Mouse (Mus musculus) right cerebral cortex, postnatal 4 days (tissue): ENCODE data around the gene Bax.
"Not testable (repeated sequence)": the region's sequence is repeated elsewhere in the genome, so short reads cannot be mapped to it uniquely, and the experiment has no call there.

Experiments used
- DNase-seq: peaks from one replicate; pipeline ENCODE4 v3.0.0-alpha.2; 2022

The Bax gene

DNA sequence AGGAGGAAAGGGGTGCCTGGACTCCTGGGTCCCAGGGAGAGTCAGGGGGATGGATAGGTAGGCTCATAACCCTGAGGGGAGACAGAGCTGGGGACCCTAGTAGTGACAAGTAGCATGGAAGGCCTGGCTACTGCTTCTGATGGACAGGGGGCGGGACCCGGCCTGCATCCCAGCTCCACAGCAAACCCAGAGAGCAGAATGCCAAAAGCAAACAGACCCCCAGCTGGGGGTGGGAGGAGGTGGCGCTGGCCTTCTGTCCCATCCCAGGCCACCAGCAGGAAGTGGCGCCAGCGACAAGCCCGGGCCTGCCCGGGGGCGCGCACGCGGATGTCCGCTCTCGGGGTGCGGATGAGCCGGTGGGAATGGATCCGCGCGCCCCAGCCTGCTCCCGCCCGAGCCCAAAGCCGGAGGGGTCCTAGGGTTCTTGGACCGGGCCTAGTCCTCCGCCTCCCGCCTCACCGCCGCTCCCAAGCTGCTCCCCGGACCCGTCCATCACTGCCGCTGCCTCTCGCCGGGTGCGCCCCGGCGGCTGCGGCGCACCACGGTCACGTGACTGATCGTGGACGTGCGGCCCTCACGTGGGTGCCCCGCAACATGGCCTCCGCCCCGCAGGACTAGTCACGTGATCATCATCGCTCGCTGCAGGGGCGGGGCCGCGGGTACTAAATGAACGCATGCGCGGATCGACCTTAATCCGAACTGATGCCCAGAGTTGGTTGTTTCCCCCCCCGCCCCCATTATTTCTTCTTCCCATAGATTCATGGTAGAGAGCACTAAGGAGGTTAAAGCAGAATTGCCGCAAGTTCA, at the start of gene Bax:
Gene Bax, minus strand, starts transcription at position 616 of the 807 bp plus-strand sequence.
- peak; percentile 96 for DNase-seq

DNA sequence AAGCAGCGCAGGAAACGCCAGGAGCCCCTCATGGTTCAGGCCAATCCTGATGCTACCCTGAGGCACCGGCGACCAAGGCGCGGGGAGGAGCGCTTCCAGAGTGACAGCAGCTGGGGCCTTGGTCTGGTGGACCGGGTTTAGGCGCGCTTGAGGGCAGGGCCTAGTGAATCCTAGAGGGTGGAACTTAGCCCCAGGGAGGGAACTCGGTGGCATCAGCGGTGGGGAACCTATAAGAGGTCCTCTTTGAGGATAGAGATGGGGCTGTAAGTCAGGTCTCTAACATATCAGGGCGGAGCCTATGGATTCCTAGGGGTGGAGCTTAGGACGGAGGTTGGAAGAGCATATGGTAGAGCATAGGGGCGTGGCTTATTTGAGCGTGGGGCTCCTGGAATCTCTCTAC, 48.7 kb upstream of the Bax start:
- no peak for DNase-seq

DNA sequence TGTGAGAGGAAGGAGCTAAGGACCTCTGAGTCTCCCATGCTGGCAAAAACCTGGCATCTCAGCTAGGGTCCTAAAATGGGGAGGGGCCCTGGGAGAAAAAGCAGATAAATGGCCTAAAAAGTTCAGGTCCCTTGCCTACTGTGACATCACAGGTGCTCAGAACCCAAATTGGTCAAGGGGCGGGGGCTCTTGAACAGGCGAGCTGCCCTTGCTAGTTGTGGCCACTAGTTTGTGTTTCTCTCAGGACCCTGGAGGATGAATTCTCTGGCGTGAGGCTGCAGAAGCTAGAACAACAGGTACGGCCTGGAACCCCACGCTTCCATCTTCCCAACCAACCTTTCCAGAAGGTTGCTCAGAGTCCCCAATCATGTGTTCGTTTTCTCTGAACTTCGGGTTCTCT, 47.7 kb upstream of the Bax start:
- DNase-seq = no peak

DNA sequence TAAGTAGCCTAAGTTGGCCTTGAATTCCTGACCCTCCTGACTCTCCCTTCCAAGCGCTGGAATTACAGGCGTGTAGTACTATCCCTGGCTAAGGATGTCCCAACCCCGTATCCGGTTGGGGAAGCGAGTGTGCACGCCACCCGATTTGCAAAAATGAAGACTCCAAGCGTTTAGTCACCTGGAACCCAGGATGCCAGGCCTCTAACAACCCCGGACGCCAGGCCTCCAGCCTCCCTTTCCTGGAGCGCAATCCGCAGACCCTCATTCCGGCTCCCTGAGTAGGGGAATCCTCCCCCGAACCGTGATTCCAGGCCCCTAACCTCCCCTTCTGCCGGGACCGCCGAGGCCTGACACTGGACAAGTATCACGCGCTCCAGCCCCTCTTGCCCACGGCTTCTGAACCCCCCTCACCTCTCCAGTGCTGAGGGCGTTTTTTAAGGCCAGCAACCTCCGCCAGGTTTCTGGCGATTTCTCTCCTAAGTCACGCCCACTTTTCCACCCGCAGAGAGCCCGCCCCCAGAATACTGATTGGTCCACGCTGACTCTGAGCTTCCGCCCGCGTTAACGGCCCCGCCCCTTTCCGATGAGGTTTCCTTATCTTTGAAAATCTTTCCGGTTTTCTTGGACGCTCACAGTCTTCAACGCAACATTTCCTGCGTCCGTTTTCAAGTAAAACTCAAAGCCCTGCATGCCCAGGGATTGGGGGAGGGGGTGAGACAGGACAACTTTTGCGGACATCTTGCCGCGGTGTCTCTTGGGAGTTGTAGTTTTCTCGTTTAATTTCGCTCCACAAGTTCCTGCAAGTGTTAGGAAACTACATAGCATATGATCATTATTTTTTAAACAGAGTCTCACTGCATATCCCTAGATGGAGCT, 43.5 kb upstream of the Bax start, which contains the start of gene Nucb1:
Gene Nucb1, minus strand, starts transcription at position 495 of the 876 bp plus-strand sequence.
- DNase-seq = peak; percentile 81

DNA sequence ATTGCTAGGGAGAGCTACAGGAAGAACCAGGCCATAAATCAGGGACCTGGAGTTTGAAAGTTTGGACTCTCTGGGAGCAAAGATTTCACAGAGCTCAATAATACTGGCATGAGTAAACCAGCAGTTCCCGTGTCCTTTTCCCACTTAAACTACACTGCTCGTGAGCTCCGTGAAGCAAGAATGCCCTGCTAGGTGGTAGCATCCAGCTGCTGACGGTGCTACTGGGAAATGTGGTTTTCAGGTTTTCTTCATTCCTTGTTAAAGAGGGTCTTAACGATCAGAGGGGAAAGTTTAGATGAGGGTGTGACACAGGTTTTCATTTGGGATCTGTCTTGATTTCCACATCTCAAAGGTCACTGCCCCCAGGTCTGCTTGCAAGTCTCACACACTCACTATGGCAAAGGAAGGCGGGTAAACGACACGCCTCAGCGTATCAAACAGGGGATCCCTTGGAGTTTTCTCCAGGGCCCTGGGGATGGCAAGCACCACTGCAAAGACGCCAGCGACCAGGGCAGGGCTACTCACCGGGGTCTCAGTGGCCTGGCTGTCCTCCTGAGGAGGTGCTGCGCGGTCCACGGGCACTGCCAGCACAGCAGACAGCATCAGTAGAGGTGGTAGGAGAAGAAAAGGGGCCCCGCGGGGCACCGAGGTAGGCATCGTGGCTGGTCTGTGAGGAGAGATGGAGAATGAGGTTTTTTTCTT, 42.6 kb upstream of the Bax start:
- DNase-seq = no peak

DNA sequence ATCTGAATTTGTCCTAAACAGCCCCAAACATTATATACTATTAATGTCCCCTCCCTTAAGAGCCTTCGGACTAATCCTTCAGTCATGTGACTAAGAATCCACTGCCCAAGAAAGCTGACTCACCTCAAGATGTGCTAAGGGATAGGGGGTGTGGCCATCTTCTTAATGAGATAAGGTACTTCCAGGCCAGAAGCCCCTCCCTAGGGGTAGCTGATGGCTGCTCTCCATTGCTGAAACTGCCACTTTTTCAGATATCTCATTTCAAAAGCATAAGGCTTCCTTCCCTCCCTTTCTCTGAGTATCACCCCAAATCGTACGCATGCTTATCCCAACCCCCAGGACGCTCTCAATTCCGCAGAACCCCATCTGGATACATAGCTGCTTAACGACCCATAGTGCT, 41.9 kb upstream of the Bax start:
- DNase-seq = no peak

DNA sequence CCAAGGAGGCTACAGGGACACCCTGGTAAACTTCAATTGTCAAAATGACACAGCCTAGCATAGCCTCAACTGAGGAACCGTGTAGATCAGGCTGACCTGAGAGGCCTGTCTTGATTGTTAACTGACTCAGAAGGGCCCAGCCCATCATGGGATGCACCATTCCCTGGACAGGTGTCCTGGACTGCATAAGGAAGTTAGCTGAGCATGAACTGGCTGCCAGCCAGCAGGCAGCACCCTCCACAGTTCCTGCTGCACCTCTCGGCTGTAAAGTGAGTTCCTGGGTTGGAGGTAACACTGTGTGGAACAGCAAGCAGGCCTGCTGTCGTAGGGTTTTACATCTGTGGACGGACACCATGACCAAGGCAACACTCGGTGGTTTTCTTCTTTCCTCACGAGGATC, 40.9 kb upstream of the Bax start:
- no peak for DNase-seq

DNA sequence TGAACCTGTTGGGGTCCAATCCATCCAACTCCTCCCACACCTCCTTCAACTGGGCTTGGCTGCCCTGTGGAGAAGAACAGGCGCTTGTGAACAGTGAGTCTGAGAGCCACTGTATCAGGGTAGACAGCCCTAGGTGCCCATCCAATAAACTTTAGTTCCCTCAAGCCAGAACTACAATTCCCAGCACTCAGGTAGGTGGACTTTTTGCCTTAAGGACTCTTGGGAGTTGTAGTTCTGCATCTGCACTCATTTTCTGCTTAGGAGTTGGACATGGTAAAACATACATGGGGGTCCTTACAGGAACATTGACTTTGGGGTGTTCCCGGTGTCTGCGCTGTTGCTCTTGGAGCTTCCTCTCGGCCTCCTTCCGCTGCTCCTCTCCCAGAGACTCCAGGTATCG, 31.7 kb upstream of the Bax start:
- DNase-seq = no peak

DNA sequence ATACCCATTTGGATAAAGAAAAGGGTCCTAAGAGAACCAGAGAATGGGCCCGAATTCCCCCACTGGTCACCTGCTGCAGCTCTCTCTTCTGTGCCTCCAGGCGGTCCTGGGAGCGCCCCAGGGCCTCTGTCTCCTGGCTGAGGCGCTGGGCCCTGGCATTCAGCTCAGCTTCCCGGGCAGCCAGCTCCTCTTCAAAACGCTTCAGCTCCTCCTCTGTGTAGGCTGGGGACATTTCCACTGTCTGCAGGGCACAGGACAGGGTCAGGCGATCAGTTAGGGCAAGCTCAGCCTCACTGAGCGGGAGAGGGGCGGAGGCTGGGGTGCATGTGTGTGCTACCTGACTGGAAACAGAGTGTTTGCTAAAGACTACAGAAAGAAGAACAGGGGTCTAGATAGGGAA, 27.9 kb upstream of the Bax start:
- DNase-seq = no peak

DNA sequence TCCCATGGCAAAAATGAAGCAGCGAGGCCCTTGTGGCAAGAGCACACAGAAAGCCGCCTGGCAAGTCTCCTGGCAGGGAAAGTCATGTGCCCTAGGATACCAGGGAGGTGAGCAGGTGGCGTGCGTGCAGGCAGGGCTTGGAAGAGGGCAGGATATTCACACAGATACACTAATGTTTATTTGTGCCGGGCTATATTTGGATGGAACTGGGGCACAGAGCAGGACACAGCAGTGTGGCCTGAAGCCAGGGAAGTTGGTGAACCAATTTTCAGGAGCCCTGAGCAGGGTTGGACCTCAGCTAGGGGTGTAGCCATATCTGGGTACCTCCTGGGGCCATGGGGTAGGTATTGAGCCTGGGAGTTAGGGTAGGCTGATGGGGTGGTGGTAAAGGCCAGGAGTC, 26.3 kb upstream of the Bax start:
- DNase-seq = no peak

DNA sequence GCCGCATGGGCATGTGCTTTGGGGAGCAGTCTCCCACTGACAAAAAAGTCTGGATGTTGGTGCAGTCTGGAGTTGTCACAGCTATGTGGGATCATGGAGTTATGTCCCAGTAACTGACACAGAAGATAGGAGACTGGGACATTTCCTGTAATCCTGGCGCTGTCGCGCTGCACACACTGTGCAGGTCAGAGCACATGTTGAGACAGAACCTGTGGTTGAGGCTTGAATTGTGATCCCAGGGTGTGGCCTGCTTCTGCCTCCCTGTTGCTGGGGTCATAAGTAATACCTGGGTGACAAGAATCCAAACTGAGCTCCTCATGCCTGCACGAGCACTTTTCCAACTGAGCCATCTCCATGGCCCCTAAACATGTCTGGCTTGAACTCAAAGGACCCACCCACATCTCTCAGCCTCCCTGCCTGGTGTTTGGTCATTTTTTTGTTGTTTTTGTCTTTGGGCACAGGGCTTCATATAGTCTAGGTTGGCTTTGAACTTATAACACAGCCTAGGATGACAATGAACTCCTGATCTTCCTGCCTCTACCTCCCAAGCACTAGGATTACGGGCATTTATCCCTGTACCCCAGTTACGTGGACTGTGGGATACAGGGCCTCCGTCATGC, 25.6 kb upstream of the Bax start:
- DNase-seq = no peak

DNA sequence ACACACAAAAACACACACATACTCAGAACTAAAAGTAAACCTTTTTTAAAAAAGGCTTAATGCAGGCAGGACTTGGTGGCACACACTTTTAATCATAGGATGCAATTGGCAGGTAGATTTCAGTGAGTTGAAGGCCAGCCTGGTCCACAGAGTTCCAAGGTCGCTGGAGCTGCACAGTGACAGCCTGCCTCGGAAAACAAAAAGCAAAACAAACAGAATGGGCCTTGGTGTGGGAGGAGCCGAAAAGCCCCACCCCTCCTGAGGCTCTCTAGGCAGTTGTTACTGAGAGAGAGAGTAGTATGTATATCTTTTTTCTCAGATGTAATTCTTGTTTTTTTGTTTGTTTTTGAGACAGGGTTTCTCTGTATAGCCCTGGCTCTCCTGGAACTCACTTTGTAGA, 24.6 kb upstream of the Bax start:
- no peak for DNase-seq

DNA sequence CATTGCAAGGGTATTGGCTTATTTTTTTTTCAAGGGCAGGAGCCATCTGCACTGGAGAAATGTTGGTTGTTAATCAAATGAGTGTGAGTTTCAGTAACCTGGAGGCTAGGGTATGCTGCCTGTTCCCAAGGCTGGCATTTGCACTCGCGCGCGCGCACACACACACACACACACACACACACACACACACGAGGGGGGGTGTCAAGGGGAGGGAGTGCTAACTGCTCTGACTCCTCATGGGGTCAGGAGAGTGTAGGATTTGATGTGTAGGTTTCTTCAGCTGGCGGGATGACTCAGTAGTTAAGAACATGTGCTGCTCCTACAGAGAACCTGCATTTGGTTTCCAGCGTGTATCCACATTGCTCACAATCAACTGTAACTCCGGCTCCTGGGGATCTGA, 24.1 kb upstream of the Bax start:
- DNase-seq = no peak

DNA sequence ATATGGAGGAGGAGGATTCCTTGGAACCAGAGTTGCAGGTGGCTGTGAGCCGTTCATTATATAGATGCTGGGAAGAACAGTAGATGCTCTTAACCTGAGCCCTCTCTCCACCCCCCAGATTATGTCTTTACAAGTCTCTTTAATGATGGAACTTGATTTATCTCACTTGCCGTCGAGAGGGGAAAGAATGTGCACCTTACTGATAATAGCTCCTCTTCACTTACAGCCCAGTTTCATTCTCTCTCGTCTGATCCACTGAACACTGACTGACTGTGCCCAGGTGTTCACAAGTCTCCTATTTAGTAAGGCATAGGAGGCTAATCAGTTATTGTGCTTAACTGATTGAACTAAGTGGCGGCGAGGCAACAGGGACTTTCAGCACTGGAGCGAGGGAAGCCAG, 22.9 kb upstream of the Bax start:
- no peak for DNase-seq

DNA sequence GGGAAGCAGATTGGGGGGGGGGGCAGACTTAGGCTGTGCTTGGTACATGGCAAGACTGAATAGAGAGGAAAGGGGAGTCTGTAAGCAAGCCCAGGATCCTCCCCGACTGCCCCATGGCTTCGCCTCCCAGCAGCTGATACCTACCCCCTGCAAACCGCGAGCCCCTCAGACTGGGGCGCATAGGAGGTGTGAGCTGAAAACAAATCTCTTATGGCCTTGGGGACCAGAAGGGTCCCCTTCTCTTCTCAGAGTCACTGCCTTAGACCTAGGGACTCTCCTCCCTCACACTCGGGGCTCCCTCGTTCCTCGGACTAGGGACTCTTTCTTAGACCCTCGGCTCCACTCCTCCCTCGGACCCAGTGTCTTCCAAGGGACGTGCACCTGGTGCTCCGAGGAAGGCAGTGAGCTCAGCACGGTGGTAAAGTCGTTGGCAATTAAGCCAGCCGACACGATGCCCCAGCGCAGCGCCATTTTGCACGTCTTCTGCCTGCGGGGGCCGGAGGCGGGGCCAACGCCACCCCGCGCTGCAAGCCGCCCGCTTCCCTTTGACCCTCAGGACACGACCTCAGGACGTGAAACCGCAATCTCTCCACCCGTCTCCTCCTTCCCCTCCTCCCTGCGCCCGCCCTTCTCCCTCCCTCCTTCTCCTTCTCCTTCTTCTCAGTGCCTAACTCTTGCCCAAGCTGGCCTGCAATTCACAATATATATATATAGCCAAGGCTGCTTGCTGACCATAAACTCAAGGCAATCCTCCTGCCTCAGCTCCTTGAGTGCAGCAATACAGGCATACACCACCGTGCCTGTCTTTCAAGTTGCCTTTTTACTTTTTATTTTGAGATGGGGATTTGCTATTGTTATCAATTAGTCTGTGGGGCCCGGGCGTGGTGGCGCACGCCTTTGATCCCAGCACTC, 21.9 kb upstream of the Bax start, which contains the start of gene Dhdh:
Gene Dhdh, minus strand, starts transcription at position 513 of the 912 bp plus-strand sequence.
- DNase-seq = peak; percentile 51

DNA sequence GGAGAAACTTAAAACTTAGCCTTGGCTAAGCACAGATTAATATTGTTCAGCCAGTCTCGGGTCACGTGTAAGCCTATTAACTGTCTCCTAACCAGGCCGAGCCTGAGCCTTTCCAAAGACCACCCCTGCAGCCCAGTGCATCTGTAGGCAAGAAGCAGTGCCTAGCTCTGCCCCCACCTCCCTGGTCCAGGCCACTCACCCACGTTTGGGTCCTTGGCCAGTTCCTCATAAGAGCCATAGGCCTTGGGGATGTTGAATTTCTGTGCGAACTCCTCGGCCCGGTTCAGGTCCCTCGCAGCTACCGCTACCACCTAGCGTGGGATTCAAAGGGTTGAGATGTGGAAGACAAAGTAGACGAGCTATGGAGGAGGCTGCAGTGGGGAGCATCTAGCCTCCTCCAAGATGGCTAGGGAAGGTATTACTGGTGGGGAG, 21.2 kb upstream of the Bax start:
- no peak for DNase-seq

DNA sequence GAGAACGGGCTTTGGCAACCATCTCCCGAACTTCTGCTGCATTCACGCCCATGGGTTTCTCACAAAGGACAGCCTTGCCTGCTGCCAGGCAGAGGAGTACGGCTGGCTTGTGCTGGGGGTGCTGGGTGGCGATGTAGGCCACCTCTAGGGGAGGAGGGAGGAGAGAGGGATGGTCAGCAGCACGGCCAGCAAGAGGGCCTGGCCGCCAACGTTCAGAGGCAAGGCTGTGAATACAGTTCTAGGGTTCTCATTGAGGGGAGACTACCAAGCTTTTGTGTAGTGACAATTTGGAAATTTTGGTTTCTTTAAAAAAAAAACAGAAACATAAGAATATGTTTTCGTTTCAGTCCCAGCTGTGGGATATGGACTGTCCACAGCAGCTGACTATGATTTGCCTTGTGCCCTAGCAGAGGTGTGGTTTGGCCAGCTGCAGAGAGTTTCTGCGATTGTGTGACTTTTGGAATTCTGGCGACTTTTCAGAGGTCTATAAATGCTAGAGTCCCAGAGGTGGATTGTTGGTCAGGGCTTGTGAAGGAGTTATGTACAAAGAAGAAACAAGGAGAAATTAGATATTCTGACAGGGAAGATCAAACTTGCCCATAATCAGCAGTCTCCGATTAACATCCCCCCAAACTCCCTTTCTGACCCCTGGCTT, 20.2 kb upstream of the Bax start, which contains the start of gene Gm45808:
Gene Gm45808, minus strand, starts transcription at position 51 of the 655 bp plus-strand sequence.
- DNase-seq = no peak

DNA sequence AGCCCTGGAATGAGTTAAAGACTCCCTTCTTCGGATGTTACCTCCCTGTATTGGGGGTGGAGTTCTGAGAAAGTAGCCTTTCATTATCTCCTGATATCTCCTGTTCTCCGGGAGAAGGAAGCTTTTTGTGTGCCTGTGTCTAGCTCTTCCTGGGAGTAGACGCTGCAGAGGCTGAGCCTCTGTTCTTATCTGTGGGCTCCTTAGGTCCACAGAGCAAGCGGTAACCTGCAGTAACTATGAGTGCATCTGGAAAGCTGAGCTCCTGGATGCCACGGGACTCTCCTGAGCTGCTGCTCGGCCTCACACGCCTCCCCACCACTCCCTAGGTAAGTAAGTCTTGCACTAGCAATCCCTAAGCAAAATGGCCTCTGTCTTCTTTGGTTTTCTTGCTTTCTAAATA, 19.5 kb upstream of the Bax start:
- no peak for DNase-seq

DNA sequence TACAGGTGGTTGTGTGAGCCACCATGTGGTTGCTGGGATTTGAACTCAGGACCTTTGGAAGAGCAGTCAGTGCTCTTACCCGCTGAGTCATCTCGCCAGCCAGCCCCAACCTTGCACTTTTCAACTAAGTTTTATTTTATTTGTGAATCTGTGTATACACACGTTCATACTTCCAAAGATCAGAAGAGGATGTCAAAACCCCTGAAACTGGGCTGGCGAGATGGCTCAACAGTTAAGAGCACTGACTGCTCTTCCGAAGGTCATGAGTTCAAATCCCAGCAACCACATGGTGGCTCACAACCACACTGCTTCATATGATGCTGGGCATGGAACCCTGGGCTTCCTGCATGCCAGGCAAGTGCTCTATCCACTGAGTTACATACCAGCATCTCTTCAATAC, 18.3 kb upstream of the Bax start:
- DNase-seq = not testable (repeated sequence)

DNA sequence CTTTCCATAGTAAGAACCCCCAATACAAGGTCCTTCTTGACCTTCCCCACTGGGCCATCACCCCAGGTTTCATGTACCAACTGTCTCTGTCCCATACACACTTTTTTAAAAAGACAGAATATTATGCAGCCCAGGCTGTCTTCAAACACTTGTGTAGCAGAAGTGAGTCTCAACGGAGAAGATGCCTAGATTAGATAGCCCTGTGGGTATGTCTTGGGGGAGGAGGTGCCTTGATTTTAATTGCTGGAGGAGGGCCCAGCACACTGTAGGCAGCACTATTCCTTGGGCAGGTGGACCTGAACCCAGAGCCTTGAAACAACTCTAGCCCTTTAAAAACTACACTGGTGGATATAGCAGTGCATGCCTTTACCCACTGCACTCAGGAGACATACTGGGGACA, 15.5 kb upstream of the Bax start:
- DNase-seq = no peak

DNA sequence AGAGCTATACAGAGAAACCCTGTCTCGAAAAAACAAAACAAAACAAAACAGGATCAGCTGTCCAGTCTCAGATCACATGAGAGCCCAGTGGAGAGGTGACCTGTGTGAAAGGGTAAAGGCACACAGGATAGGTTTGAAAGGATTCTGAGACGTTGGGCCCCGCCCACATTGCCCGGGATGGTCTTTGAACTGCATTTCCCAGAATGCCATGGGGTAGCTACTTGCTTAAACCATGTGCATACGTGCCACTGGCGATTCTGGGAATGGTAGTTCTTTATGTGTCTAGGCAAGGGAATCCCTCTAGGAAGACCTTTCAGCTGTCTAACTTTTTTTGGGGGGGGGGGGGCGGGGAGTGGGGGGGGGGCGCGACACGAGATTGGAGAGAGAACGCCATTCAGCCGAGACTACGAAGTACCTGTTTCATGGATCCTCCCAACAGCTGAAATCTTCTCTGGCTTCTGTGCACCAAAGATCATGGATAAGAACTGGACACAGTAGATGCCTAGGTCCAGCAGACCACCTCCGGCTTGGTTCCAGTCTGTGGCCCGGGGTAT, 14.8 kb upstream of the Bax start, which contains the start of gene Tulp2:
Gene Tulp2, plus strand, starts transcription at position 504 of the 554 bp plus-strand sequence.
- DNase-seq = peak; percentile 56
